Mouse (Mus musculus): ENCODE results near the gene Hsf5. TPM values are rescaled to one million over a fixed set of nuclear protein-coding genes. Genes with fewer than 3 reads are reported as not detected.

Hsf5 gene
- polyA plus RNA-seq, 1 experiment from 2014 or later, result 0.41 TPM

GRCm38 (mm10) chr11:87665658-87666057 is 48.7 kb downstream of the Hsf5 start:
- 75% methylated on average over 2 of the region's 2 CpGs for WGBS
- Histone ChIP-seq H3K4me2 (replicated peaks; ENCODE audit: low read depth, low read length) (peak overlapping the region; percentile 31), H3K9ac (replicated peaks; ENCODE audit: low read depth, low read length) (peak overlapping the region; percentile 30; the same call in 1 of the 2 replicates)

GRCm38 (mm10) chr11:87666256-87667035 is 49.5 kb downstream of the Hsf5 start:
- 52% methylated on average over 12 of the region's 12 CpGs for WGBS
- no peaks in the 10 kb centered on the region for H3K4me1 ChIP-seq (ENCODE audit: control insufficient read depth, insufficient read depth, low read length)
- H3K9ac ChIP-seq (replicated peaks; ENCODE audit: low read depth, low read length), result peak overlapping the region; percentile 30; the same call in 1 of the 2 replicates

More at GRCm38 (mm10) chr11:87665658-87666057, 48.7 kb downstream of the Hsf5 start:
- Histone ChIP-seq H3K27me3 (ENCODE audit: control insufficient read depth, insufficient read depth, low read length) (no peaks in the 10 kb centered on the region), H3K9me3 (ENCODE audit: control insufficient read depth, low read depth, low read length) (no peaks in the 10 kb centered on the region), H3K4me3 (ENCODE audit: low read depth, low read length) (peak overlapping the region; percentile 30), H3K27ac (ENCODE audit: low read length) (no peak overlapping the region), H3K36me3 (ENCODE audit: control insufficient read depth, insufficient read depth, low read length) (no peaks in the 10 kb centered on the region), H3K4me1 (ENCODE audit: control insufficient read depth, insufficient read depth, low read length) (no peaks in the 10 kb centered on the region)
- no peak for ATAC-seq (ENCODE audit: insufficient number of reproducible peaks, insufficient read depth, low FRiP score, low read depth)

GRCm38 (mm10) chr11:87667107-87668090 is 50.4 kb downstream of the Hsf5 start:
- no peak overlapping the region for H3K27ac ChIP-seq (ENCODE audit: low read length)

More at GRCm38 (mm10) chr11:87666256-87667035, 49.5 kb downstream of the Hsf5 start:
- Histone ChIP-seq H3K4me2 (replicated peaks; ENCODE audit: low read depth, low read length) (peak overlapping the region; percentile 31), H3K9me3 (ENCODE audit: control insufficient read depth, low read depth, low read length) (no peaks in the 10 kb centered on the region), H3K4me3 (ENCODE audit: low read depth, low read length) (peak overlapping the region; percentile 30), H3K27me3 (ENCODE audit: control insufficient read depth, insufficient read depth, low read length) (no peaks in the 10 kb centered on the region), H3K27ac (ENCODE audit: low read length) (peak overlapping the region; percentile 45; the same call in 1 of the 2 replicates), H3K36me3 (ENCODE audit: control insufficient read depth, insufficient read depth, low read length) (no peaks in the 10 kb centered on the region)
- no peak for ATAC-seq (ENCODE audit: insufficient number of reproducible peaks, insufficient read depth, low FRiP score, low read depth)

DNA sequence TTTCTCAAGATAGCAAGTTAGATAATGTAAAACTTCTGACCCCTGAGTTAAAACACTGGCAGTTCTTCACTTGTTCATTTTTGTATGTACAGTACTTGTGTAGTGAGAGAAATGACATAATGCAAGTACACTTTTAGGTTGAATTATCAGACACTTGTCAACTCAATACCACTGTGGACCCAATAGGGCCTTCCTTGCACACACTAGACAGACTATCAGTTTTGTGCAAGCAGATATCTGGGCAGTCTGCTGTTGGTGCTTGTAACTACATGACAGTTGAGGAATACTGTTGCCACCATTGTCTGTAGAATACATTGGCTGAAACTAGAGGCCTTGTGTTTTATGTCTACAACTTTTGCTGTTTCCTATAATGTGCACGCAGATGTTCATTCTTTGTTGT is 56.3 kb downstream of the Hsf5 start:
- Histone ChIP-seq H3K4me2 (replicated peaks; ENCODE audit: low read depth, low read length) (no peak overlapping the region), H3K9me3 (ENCODE audit: control insufficient read depth, low read depth, low read length) (no peaks in the 10 kb centered on the region), H3K36me3 (ENCODE audit: control insufficient read depth, insufficient read depth, low read length) (no peaks in the 10 kb centered on the region), H3K27me3 (ENCODE audit: control insufficient read depth, insufficient read depth, low read length) (no peaks in the 10 kb centered on the region), H3K27ac (ENCODE audit: low read length) (no peak overlapping the region), H3K9ac (replicated peaks; ENCODE audit: low read depth, low read length) (no peak overlapping the region), H3K4me1 (ENCODE audit: control insufficient read depth, insufficient read depth, low read length) (no peaks in the 10 kb centered on the region), H3K4me3 (ENCODE audit: low read depth, low read length) (no peak overlapping the region)
- WGBS, result 98% methylated on average over 1 of the region's 1 CpGs
- ATAC-seq (ENCODE audit: insufficient number of reproducible peaks, insufficient read depth, low FRiP score, low read depth), result no peak

More at GRCm38 (mm10) chr11:87667107-87668090, 50.4 kb downstream of the Hsf5 start:
- no peak for ATAC-seq (ENCODE audit: insufficient number of reproducible peaks, insufficient read depth, low FRiP score, low read depth)
- Histone ChIP-seq H3K27me3 (ENCODE audit: control insufficient read depth, insufficient read depth, low read length) (no peaks in the 10 kb centered on the region), H3K9ac (replicated peaks; ENCODE audit: low read depth, low read length) (no peak overlapping the region), H3K4me1 (ENCODE audit: control insufficient read depth, insufficient read depth, low read length) (no peaks in the 10 kb centered on the region), H3K36me3 (ENCODE audit: control insufficient read depth, insufficient read depth, low read length) (no peaks in the 10 kb centered on the region), H3K4me3 (ENCODE audit: low read depth, low read length) (no peak overlapping the region), H3K9me3 (ENCODE audit: control insufficient read depth, low read depth, low read length) (no peaks in the 10 kb centered on the region), H3K4me2 (replicated peaks; ENCODE audit: low read depth, low read length) (peak overlapping the region; percentile 31)
- 54% methylated on average over 4 of the region's 4 CpGs for WGBS

GRCm38 (mm10) chr11:87675606-87676005 is 58.6 kb downstream of the Hsf5 start:
- H3K9ac ChIP-seq (replicated peaks; ENCODE audit: low read depth, low read length), result no peak overlapping the region
- H3K36me3 ChIP-seq (ENCODE audit: control insufficient read depth, insufficient read depth, low read length), result no peaks in the 10 kb centered on the region
- no peaks in the 10 kb centered on the region for H3K9me3 ChIP-seq (ENCODE audit: control insufficient read depth, low read depth, low read length)
- no peak overlapping the region for H3K27ac ChIP-seq (ENCODE audit: low read length)
- no peak overlapping the region for H3K4me3 ChIP-seq (ENCODE audit: low read depth, low read length)
- WGBS, result 82% methylated on average over 6 of the region's 6 CpGs
- no peak overlapping the region for H3K4me2 ChIP-seq (replicated peaks; ENCODE audit: low read depth, low read length)
- no peaks in the 10 kb centered on the region for H3K4me1 ChIP-seq (ENCODE audit: control insufficient read depth, insufficient read depth, low read length)
- no peaks in the 10 kb centered on the region for H3K27me3 ChIP-seq (ENCODE audit: control insufficient read depth, insufficient read depth, low read length)
- no peak for ATAC-seq (ENCODE audit: insufficient number of reproducible peaks, insufficient read depth, low FRiP score, low read depth)

- H3K9ac ChIP-seq (replicated peaks; ENCODE audit: low read depth, low read length), result no peak overlapping the region
- no peaks in the 10 kb centered on the region for H3K27me3 ChIP-seq (ENCODE audit: control insufficient read depth, insufficient read depth, low read length)
- H3K4me1 ChIP-seq (ENCODE audit: control insufficient read depth, insufficient read depth, low read length), result no peaks in the 10 kb centered on the region
- H3K4me2 ChIP-seq (replicated peaks; ENCODE audit: low read depth, low read length), result no peak overlapping the region
- H3K4me3 ChIP-seq (ENCODE audit: low read depth, low read length), result no peak overlapping the region
- peak overlapping the region; percentile 62 for H3K27ac ChIP-seq (ENCODE audit: low read length)
- ATAC-seq (ENCODE audit: insufficient number of reproducible peaks, insufficient read depth, low FRiP score, low read depth), result no peak
- no peaks in the 10 kb centered on the region for H3K9me3 ChIP-seq (ENCODE audit: control insufficient read depth, low read depth, low read length)
- 51% methylated on average over 5 of the region's 5 CpGs for WGBS
- H3K36me3 ChIP-seq (ENCODE audit: control insufficient read depth, insufficient read depth, low read length), result no peaks in the 10 kb centered on the region
These were observed 60.8 kb downstream of the Hsf5 start for GRCm38 (mm10) chr11:87677756-87678155.

GRCm38 (mm10) chr11:87678545-87678944 is 61.6 kb downstream of the Hsf5 start:
- H3K36me3 ChIP-seq (ENCODE audit: control insufficient read depth, insufficient read depth, low read length), result no peaks in the 10 kb centered on the region

DNA sequence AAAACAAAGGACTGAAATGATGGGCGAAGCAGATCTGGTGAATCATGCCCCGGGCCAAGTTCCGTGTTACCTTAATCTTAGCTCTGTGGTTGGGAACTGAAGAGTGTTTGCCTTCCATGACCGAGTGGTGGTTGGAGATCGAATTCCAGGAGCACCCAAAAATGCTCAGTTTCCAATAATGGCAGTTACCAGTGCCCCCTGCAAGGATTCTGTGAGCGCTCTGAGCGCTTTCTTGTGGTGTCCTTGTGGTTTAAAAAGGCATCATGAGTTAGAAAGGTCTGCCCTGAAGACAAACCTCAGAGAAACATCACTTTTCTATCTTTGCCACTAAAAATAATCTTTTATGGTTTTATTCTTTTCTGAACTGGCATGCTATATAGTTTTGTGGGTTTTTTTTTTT is 62.0 kb downstream of the Hsf5 start:
- no peak for ATAC-seq (ENCODE audit: insufficient number of reproducible peaks, insufficient read depth, low FRiP score, low read depth)
- Histone ChIP-seq H3K36me3 (ENCODE audit: control insufficient read depth, insufficient read depth, low read length) (no peaks in the 10 kb centered on the region), H3K27ac (ENCODE audit: low read length) (no peak overlapping the region), H3K9ac (replicated peaks; ENCODE audit: low read depth, low read length) (no peak overlapping the region), H3K4me3 (ENCODE audit: low read depth, low read length) (no peak overlapping the region), H3K4me2 (replicated peaks; ENCODE audit: low read depth, low read length) (no peak overlapping the region), H3K4me1 (ENCODE audit: control insufficient read depth, insufficient read depth, low read length) (no peaks in the 10 kb centered on the region), H3K27me3 (ENCODE audit: control insufficient read depth, insufficient read depth, low read length) (no peaks in the 10 kb centered on the region), H3K9me3 (ENCODE audit: control insufficient read depth, low read depth, low read length) (no peaks in the 10 kb centered on the region)
- WGBS, result 75% methylated on average over 7 of the region's 7 CpGs

More at GRCm38 (mm10) chr11:87678545-87678944, 61.6 kb downstream of the Hsf5 start:
- H3K27ac ChIP-seq (ENCODE audit: low read length), result peak overlapping the region; percentile 62; the same call in 1 of the 2 replicates
- WGBS, result 56% methylated on average over 4 of the region's 4 CpGs
- no peaks in the 10 kb centered on the region for H3K27me3 ChIP-seq (ENCODE audit: control insufficient read depth, insufficient read depth, low read length)
- ATAC-seq (ENCODE audit: insufficient number of reproducible peaks, insufficient read depth, low FRiP score, low read depth), result no peak
- no peak overlapping the region for H3K9ac ChIP-seq (replicated peaks; ENCODE audit: low read depth, low read length)
- no peaks in the 10 kb centered on the region for H3K9me3 ChIP-seq (ENCODE audit: control insufficient read depth, low read depth, low read length)
- no peaks in the 10 kb centered on the region for H3K4me1 ChIP-seq (ENCODE audit: control insufficient read depth, insufficient read depth, low read length)
- H3K4me3 ChIP-seq (ENCODE audit: low read depth, low read length), result no peak overlapping the region
- H3K4me2 ChIP-seq (replicated peaks; ENCODE audit: low read depth, low read length), result no peak overlapping the region
